Mouse (Mus musculus): Measurements from ENCODE around the gene Maml2. TPM values are rescaled to one million over a fixed set of nuclear protein-coding genes. Genes with fewer than 3 reads are reported as not detected.

The Maml2 gene
- polyA plus RNA-seq, 1 experiment from 2014 or later: 4.3 TPM

DNA sequence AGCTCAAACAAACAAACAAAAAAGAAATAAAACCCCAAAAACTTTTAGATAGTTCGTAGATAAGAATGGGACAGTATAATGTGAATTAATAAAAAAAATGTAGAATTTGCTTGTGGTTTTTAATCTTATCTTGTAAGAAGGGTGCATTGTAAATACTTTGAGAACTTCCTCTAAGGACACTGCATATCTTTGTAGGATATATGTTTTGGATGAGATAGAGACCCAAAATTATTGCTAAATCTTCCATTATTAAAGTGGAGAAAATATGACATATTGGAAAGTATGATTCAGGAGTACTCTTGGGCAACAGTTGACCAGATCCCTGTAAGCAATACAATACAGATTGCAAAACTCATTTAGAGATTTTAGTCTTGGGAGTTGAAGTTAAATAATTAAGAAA, 24.5 kb upstream of the Maml2 start:
- no peak for DNase-seq (ENCODE audit: low spot score)
- H3K4me1 ChIP-seq (replicated peaks; ENCODE audit: control insufficient read depth, insufficient read depth): no peaks in the 10 kb centered on the region
- H3K36me3 ChIP-seq (ENCODE audit: control insufficient read depth, insufficient read depth, low read length): no peaks in the 10 kb centered on the region
- no peak for ATAC-seq (ENCODE audit: low FRiP score, low TSS enrichment)
- no peak for TF ChIP-seq CTCF (IDR thresholded peaks at IDR 0.05; ENCODE audit: low read depth)
- TF ChIP-seq EP300 (optimal IDR thresholded peaks at IDR 0.05): no peak
- no peak overlapping the region for H3K27ac ChIP-seq (replicated peaks)
- no peak overlapping the region for H3K4me3 ChIP-seq (ENCODE audit: low read depth, low read length)
- H3K4me2 ChIP-seq (replicated peaks; ENCODE audit: low read depth): no peak overlapping the region
- no peak overlapping the region for H3K9ac ChIP-seq (ENCODE audit: low read length)
- no peaks in the 10 kb centered on the region for H3K27me3 ChIP-seq (ENCODE audit: control insufficient read depth, insufficient read depth, low read length)
- 93% methylated on average over 1 of the region's 1 CpGs for WGBS
- H3K9me3 ChIP-seq (ENCODE audit: control insufficient read depth, low read length): no peaks in the 10 kb centered on the region

DNA sequence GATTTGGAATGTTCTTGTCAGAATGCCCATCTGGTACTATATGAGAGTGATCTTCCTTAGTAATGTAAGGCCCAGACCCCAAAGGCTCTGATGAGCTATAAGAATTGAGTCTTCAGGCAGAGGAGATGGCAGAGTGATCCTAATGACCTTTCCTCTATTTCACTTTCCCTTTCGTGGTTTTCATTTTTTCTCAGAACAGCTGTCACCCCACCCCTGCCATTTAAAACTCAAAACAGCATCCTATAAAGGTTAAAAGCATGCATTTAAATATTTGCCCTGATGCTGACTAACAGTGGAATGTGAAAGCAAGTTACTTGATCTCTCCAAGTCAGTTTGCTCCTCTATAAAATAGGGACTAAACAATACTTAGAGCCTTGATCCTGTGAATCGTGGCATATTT, 10.3 kb upstream of the Maml2 start:
- Histone ChIP-seq H3K4me3 (ENCODE audit: low read depth, low read length) (no peak overlapping the region), H3K4me1 (replicated peaks; ENCODE audit: control insufficient read depth, insufficient read depth) (no peaks in the 10 kb centered on the region), H3K27ac (replicated peaks) (no peak overlapping the region), H3K4me2 (replicated peaks; ENCODE audit: low read depth) (no peak overlapping the region), H3K9ac (ENCODE audit: low read length) (no peak overlapping the region), H3K9me3 (ENCODE audit: control insufficient read depth, low read length) (no peaks in the 10 kb centered on the region), H3K27me3 (ENCODE audit: control insufficient read depth, insufficient read depth, low read length) (no peaks in the 10 kb centered on the region), H3K36me3 (ENCODE audit: control insufficient read depth, insufficient read depth, low read length) (no peaks in the 10 kb centered on the region)
- TF ChIP-seq EP300 (optimal IDR thresholded peaks at IDR 0.05) (no peak), CTCF (IDR thresholded peaks at IDR 0.05; ENCODE audit: low read depth) (no peak)
- DNase-seq (ENCODE audit: low spot score) (no peak), ATAC-seq (ENCODE audit: low FRiP score, low TSS enrichment) (no peak)
- WGBS: 50% methylated on average over 2 of the region's 2 CpGs

DNA sequence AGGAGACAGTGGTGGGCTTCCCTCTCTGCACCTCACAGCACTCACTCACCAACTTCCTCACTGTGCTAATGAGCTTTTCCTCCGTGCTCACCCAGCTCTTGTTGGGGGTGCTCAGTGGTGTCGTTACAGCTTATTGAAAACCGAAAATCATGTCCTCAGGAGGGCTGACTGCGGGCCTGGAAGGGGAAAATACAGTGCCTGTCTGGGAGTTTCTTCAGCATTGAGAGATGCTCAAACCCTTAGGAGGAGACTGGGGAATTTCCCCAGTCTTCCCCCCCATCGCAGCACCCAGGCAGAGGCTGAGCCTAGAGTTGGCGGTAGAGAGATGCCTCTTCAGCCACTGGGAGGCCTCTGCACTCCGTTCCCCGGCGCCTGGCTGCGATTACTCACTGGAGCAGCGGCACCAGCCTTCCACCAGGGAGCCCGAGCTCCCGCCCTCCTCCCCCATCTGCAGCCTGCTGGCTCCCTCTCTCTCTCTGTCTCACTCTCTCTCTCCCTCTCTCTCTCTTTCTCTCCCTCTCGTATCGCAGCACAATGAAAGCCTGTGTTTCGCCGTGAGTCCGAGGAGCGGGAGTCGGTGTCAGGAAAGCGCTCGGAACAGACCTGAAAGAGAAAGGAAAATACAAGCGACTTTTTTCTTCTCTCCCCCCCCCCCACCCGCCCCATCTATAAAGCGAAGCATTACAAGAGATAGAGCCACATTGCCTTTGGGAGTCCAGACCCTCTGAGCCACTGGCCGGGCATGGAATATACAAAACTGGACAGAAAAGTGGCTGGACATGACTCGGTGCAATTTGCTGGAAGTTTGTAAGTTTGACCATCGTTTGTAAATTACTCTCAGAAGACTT, 1.3 kb upstream of the Maml2 start:
- no peaks in the 10 kb centered on the region for H3K27me3 ChIP-seq (ENCODE audit: control insufficient read depth, insufficient read depth, low read length)
- H3K4me1 ChIP-seq (replicated peaks; ENCODE audit: control insufficient read depth, insufficient read depth): peaks cover 13% of the 10 kb centered on the region; the same call in 1 of the 2 replicates
- H3K36me3 ChIP-seq (ENCODE audit: control insufficient read depth, insufficient read depth, low read length): no peaks in the 10 kb centered on the region
- H3K9me3 ChIP-seq (ENCODE audit: control insufficient read depth, low read length): no peaks in the 10 kb centered on the region
- H3K4me2 ChIP-seq (replicated peaks; ENCODE audit: low read depth): peak overlapping the region; percentile 97
- TF ChIP-seq EP300 (optimal IDR thresholded peaks at IDR 0.05): no peak
- TF ChIP-seq CTCF (IDR thresholded peaks at IDR 0.05; ENCODE audit: low read depth): peak; percentile 88
- peak; percentile 98 for ATAC-seq (ENCODE audit: low FRiP score, low TSS enrichment)
- peak overlapping the region; percentile 66 for H3K4me3 ChIP-seq (ENCODE audit: low read depth, low read length)
- H3K9ac ChIP-seq (ENCODE audit: low read length): peak overlapping the region; percentile 69
- peak; percentile 91 for DNase-seq (ENCODE audit: low spot score)
- H3K27ac ChIP-seq (replicated peaks): peak overlapping the region; percentile 82
- 1% methylated on average over 28 of the region's 28 CpGs for WGBS

DNA sequence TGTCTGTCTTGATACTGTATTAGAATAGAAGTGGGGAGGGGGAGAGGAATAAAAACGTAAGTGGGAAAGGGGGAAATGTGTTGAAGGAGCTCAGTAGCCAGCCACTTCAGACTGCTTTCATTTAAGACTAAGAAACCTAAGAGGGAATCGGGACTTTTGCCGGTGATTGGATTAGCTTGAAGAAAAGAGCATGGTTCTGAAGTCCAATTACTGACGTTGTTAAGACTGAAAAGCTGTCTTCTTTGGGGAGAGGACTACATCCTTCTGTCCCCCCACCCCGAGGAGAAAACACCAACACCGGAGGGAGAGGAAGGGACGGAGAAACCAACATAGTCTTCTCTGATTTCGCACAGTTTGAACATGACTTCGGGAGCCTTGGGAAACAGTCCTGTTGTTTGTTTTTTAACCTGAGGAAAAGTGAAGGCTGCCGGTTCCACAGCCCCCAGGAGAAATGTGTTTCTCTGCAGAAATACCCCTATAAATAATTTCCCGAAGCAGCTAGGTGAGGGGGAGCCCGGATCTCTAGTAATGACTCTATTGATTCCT, 562 bp upstream of the Maml2 start:
- TF ChIP-seq CTCF (IDR thresholded peaks at IDR 0.05; ENCODE audit: low read depth) (no peak), EP300 (optimal IDR thresholded peaks at IDR 0.05) (no peak)
- no peaks in the 10 kb centered on the region for H3K36me3 ChIP-seq (ENCODE audit: control insufficient read depth, insufficient read depth, low read length)
- H3K9ac ChIP-seq (ENCODE audit: low read length): peak overlapping the region; percentile 69
- 0% methylated on average over 12 of the region's 12 CpGs for WGBS
- H3K27ac ChIP-seq (replicated peaks): peak overlapping the region; percentile 82
- no peaks in the 10 kb centered on the region for H3K9me3 ChIP-seq (ENCODE audit: control insufficient read depth, low read length)
- DNase-seq (ENCODE audit: low spot score) (no peak), ATAC-seq (ENCODE audit: low FRiP score, low TSS enrichment) (no peak)
- H3K4me1 ChIP-seq (replicated peaks; ENCODE audit: control insufficient read depth, insufficient read depth): peaks cover 13% of the 10 kb centered on the region; the same call in 1 of the 2 replicates
- peak overlapping the region; percentile 66 for H3K4me3 ChIP-seq (ENCODE audit: low read depth, low read length)
- H3K27me3 ChIP-seq (ENCODE audit: control insufficient read depth, insufficient read depth, low read length): no peaks in the 10 kb centered on the region
- H3K4me2 ChIP-seq (replicated peaks; ENCODE audit: low read depth): peak overlapping the region; percentile 97

DNA sequence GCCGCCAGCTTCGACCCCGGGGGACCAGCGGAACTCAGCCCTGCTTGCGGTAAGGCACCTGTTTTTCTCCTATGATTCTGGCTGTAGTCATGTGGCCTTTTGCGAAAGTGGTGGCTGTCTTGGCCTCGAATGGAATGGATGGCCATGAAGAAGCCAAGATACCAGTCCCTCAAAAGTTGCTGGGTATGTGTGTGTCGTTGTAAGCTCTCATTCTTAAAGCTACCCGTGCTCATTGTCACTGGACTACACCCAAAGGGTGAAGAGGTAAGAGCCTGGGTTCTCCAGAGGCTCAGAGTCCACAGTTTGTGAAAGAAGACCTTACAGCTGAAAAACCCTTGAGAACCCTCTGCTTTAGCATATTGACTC, 739 bp downstream of the Maml2 start:
- Histone ChIP-seq H3K4me3 (ENCODE audit: low read depth, low read length) (peak overlapping the region; percentile 66), H3K4me2 (replicated peaks; ENCODE audit: low read depth) (peak overlapping the region; percentile 97), H3K9ac (ENCODE audit: low read length) (peak overlapping the region; percentile 69), H3K4me1 (replicated peaks; ENCODE audit: control insufficient read depth, insufficient read depth) (peaks cover 13% of the 10 kb centered on the region; the same call in 1 of the 2 replicates), H3K27ac (replicated peaks) (peak overlapping the region; percentile 82; the same call in 1 of the 2 replicates), H3K36me3 (ENCODE audit: control insufficient read depth, insufficient read depth, low read length) (no peaks in the 10 kb centered on the region), H3K9me3 (ENCODE audit: control insufficient read depth, low read length) (no peaks in the 10 kb centered on the region), H3K27me3 (ENCODE audit: control insufficient read depth, insufficient read depth, low read length) (no peaks in the 10 kb centered on the region)
- TF ChIP-seq CTCF (IDR thresholded peaks at IDR 0.05; ENCODE audit: low read depth) (no peak), EP300 (optimal IDR thresholded peaks at IDR 0.05) (no peak)
- ATAC-seq (ENCODE audit: low FRiP score, low TSS enrichment) (no peak), DNase-seq (ENCODE audit: low spot score) (no peak)
- WGBS: 26% methylated on average over 9 of the region's 9 CpGs

DNA sequence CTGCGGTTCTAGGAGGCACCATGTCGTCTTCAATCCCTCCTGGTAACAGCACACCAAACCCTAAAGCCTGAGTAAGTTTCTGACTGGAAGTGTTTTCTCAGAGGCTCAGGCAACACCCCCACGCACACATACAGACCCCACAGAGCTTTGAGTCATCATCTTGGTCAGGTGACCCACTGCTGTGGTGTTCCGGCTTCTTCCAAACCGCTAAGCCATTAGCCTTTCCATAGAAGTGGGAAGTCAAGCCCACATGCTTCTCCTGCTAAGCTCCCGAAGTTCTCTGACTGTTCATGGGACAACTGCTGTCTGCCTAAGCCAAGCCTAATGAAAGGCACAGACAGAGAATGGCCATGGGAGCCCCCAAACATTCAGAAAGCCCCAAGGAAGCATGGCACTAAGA, 1.4 kb downstream of the Maml2 start:
- ATAC-seq (ENCODE audit: low FRiP score, low TSS enrichment) (no peak), DNase-seq (ENCODE audit: low spot score) (no peak)
- peak overlapping the region; percentile 97 for H3K4me2 ChIP-seq (replicated peaks; ENCODE audit: low read depth)
- peaks cover 13% of the 10 kb centered on the region; the same call in 1 of the 2 replicates for H3K4me1 ChIP-seq (replicated peaks; ENCODE audit: control insufficient read depth, insufficient read depth)
- H3K4me3 ChIP-seq (ENCODE audit: low read depth, low read length): peak overlapping the region; percentile 10; the same call in 1 of the 2 replicates
- 0 out of 2 replicates have a peak overlapping the region, but pooled peaks have one; percentile 5 for H3K27ac ChIP-seq (replicated peaks)
- TF ChIP-seq EP300 (optimal IDR thresholded peaks at IDR 0.05) (no peak), CTCF (IDR thresholded peaks at IDR 0.05; ENCODE audit: low read depth) (no peak)
- H3K9me3 ChIP-seq (ENCODE audit: control insufficient read depth, low read length): no peaks in the 10 kb centered on the region
- H3K27me3 ChIP-seq (ENCODE audit: control insufficient read depth, insufficient read depth, low read length): no peaks in the 10 kb centered on the region
- no peak overlapping the region for H3K9ac ChIP-seq (ENCODE audit: low read length)
- WGBS: 68% methylated on average over 6 of the region's 6 CpGs
- no peaks in the 10 kb centered on the region for H3K36me3 ChIP-seq (ENCODE audit: control insufficient read depth, insufficient read depth, low read length)

Measured in stomach, postnatal 0 days (tissue).